Mouse (Mus musculus): ENCODE measurements around the gene Arid1b.

DNA sequence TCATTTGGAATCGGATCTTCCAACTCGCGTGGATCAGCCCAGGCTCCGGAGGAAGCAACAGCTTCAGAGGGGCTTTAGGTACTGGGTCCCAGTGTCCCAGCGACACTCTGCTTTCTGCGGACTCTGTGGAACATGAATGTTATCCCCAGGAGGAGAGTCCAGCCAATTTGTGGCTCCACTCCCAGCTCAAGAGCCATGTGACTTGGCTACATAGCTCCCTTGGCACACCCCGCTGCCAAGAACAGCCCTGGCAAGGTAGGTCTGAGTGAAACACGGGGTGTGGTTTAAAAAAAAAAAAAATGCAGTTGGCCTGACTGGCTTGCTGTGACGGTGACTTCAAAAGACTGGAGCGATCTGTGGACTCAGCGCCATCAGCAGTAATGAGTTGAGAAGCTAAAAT, 19.4 kb upstream of the Arid1b start:
- TF ChIP-seq EP300 (IDR thresholded peaks at IDR 0.05) = peak; percentile 71
- TF ChIP-seq CTCF (IDR thresholded peaks at IDR 0.05) = no peak

Data from lung, postnatal 0 days (tissue).